Mouse (Mus musculus): Measurements from ENCODE around the gene Crybb2. TPM values are rescaled to one million over a fixed set of nuclear protein-coding genes. Genes with fewer than 3 reads are reported as not detected.

The Crybb2 gene
- total and polyA plus RNA-seq, 3 experiments, result not detected

GRCm38 (mm10) chr5:113014111-113014807 is 55.7 kb downstream of the Crybb2 start:
- TF ChIP-seq CTCF (IDR thresholded peaks at IDR 0.05), result peak; percentile 55
- TF ChIP-seq EP300 (IDR thresholded peaks at IDR 0.05; ENCODE audit: insufficient read depth, low read depth, low read length), result no peak
- no peaks in the 10 kb centered on the region for H3K36me3 ChIP-seq (ENCODE audit: control insufficient read depth, insufficient read depth, low read length)
- DNase-seq, result peak in 1 of 2 experiments; percentile 9
- 28% methylated on average over 16 of the region's 16 CpGs for WGBS
- H3K27ac ChIP-seq, result no peak overlapping the region
- H3K9ac ChIP-seq (ENCODE audit: low read depth, low read length), result no peak overlapping the region
- H3K4me3 ChIP-seq, result peak overlapping the region; percentile 50; the same call in 1 of the 2 replicates
- H3K79me2 ChIP-seq (replicated peaks; ENCODE audit: control insufficient read depth, insufficient read depth, low read length), result no peaks in the 10 kb centered on the region
- intact Hi-C loops (cut with DNase I), result loop anchor here (2.0 to 5.0 kb wide), 2 partner anchors 77 to 141 kb away; no protein-coding TSS in a partner anchor
- peaks cover 5% of the 10 kb centered on the region for H3K4me1 ChIP-seq (ENCODE audit: control insufficient read depth, insufficient read depth, low read length)
- H3K27me3 ChIP-seq (ENCODE audit: control insufficient read depth, insufficient read depth, low read length), result no peaks in the 10 kb centered on the region

- Histone ChIP-seq H3K27ac (no peak overlapping the region), H3K4me3 (no peak overlapping the region), H3K79me2 (replicated peaks; ENCODE audit: control insufficient read depth, insufficient read depth, low read length) (no peaks in the 10 kb centered on the region), H3K4me1 (ENCODE audit: control insufficient read depth, insufficient read depth, low read length) (peaks cover 3% of the 10 kb centered on the region), H3K36me3 (ENCODE audit: control insufficient read depth, insufficient read depth, low read length) (no peaks in the 10 kb centered on the region), H3K9ac (ENCODE audit: low read depth, low read length) (no peak overlapping the region), H3K27me3 (ENCODE audit: control insufficient read depth, insufficient read depth, low read length) (no peaks in the 10 kb centered on the region)
- intact Hi-C loops (cut with DNase I), result loop anchor here (5.0 kb wide), 1 partner anchor 75 kb away; no protein-coding TSS in a partner anchor
- no peak for TF ChIP-seq POLR2A (IDR thresholded peaks at IDR 0.05; ENCODE audit: insufficient read depth, low read depth, low read length)
- TF ChIP-seq CTCF (IDR thresholded peaks at IDR 0.05), result no peak
- no peak for TF ChIP-seq EP300 (IDR thresholded peaks at IDR 0.05; ENCODE audit: insufficient read depth, low read depth, low read length)
- DNase-seq, result no peak
- 74% methylated on average over 10 of the region's 10 CpGs for WGBS
These were observed 58.0 kb downstream of the Crybb2 start for GRCm38 (mm10) chr5:113011926-113012325.

- no peak for TF ChIP-seq POLR2A (IDR thresholded peaks at IDR 0.05; ENCODE audit: insufficient read depth, low read depth, low read length)
- TF ChIP-seq EP300 (IDR thresholded peaks at IDR 0.05; ENCODE audit: insufficient read depth, low read depth, low read length), result 0 out of 2 replicates have a peak, but pooled peaks have one; percentile 8
- no peak for TF ChIP-seq CTCF (IDR thresholded peaks at IDR 0.05)
- Histone ChIP-seq H3K4me3 (no peak overlapping the region), H3K4me1 (ENCODE audit: control insufficient read depth, insufficient read depth, low read length) (peaks cover 3% of the 10 kb centered on the region), H3K27me3 (ENCODE audit: control insufficient read depth, insufficient read depth, low read length) (no peaks in the 10 kb centered on the region), H3K79me2 (replicated peaks; ENCODE audit: control insufficient read depth, insufficient read depth, low read length) (no peaks in the 10 kb centered on the region), H3K27ac (no peak overlapping the region), H3K9ac (ENCODE audit: low read depth, low read length) (no peak overlapping the region), H3K36me3 (ENCODE audit: control insufficient read depth, insufficient read depth, low read length) (no peaks in the 10 kb centered on the region)
- 61% methylated on average over 8 of the region's 8 CpGs for WGBS
- DNase-seq, result no peak
- intact Hi-C loops (cut with DNase I), result no loop called here
These were observed 60.6 kb downstream of the Crybb2 start for GRCm38 (mm10) chr5:113009183-113009820.

- no peaks in the 10 kb centered on the region for H3K79me2 ChIP-seq (replicated peaks; ENCODE audit: control insufficient read depth, insufficient read depth, low read length)
- H3K9ac ChIP-seq (ENCODE audit: low read depth, low read length), result no peak overlapping the region
- H3K27me3 ChIP-seq (ENCODE audit: control insufficient read depth, insufficient read depth, low read length), result no peaks in the 10 kb centered on the region
- no peak for TF ChIP-seq CTCF (IDR thresholded peaks at IDR 0.05)
- no peak for TF ChIP-seq EP300 (IDR thresholded peaks at IDR 0.05; ENCODE audit: insufficient read depth, low read depth, low read length)
- TF ChIP-seq POLR2A (IDR thresholded peaks at IDR 0.05; ENCODE audit: insufficient read depth, low read depth, low read length), result no peak
- intact Hi-C loops (cut with DNase I), result no loop called here
- no peaks in the 10 kb centered on the region for H3K36me3 ChIP-seq (ENCODE audit: control insufficient read depth, insufficient read depth, low read length)
- no peak overlapping the region for H3K4me3 ChIP-seq
- H3K27ac ChIP-seq, result no peak overlapping the region
- WGBS, result 90% methylated on average over 2 of the region's 2 CpGs
- no peak for DNase-seq
- H3K4me1 ChIP-seq (ENCODE audit: control insufficient read depth, insufficient read depth, low read length), result peaks cover 3% of the 10 kb centered on the region
These were observed 61.4 kb downstream of the Crybb2 start for GRCm38 (mm10) chr5:113008496-113008895.

Other genes with a start within 250 kb of the Crybb2 start
- 100 to 1,000 TPM; 198 to 235 TPM for gene Myo18b, start 173.8 kb downstream of the Crybb2 start, total RNA-seq (2021)
- 74.3 and 111 TPM in 2 replicates for gene Myo18b, start 173.8 kb downstream of the Crybb2 start, polyA plus RNA-seq (2012; rRNA removed)
- 1 to 10 TPM; 4.9 to 5.2 TPM for gene Grk3, start 54.3 kb downstream of the Crybb2 start, total RNA-seq (2021)
- 8.4 and 16.0 TPM in 2 replicates for gene Grk3, start 54.3 kb downstream of the Crybb2 start, polyA plus RNA-seq (2012; rRNA removed)
- 1 to 10 TPM in 1 of 2 experiments, under 1 TPM in 1; 0.68 to 1.5 TPM for gene Crybb3, start 11.5 kb upstream of the Crybb2 start, total RNA-seq (2021)
- gene Crybb3, start 11.5 kb upstream of the Crybb2 start, polyA plus RNA-seq (2012; rRNA removed), result 2.6 and 4.2 TPM in 2 replicates
- 10 to 100 TPM; 19.2 to 21.4 TPM for gene 2900026A02Rik, start 151.1 kb upstream of the Crybb2 start, total RNA-seq (2021)
- gene 2900026A02Rik, start 151.1 kb upstream of the Crybb2 start, polyA plus RNA-seq (2012; rRNA removed), result 18.0 and 24.5 TPM in 2 replicates
- gene Tmem211, start 156.8 kb upstream of the Crybb2 start, total RNA-seq (2021), result not detected
- not detected in 2 replicates for gene Tmem211, start 156.8 kb upstream of the Crybb2 start, polyA plus RNA-seq (2012; rRNA removed)
- gene Sgsm1, start 240.7 kb upstream of the Crybb2 start, total RNA-seq (2021), result 1 to 10 TPM in 1 of 2 experiments, under 1 TPM in 1; 0.52 to 1.2 TPM
- 0.43 and 0.67 TPM in 2 replicates for gene Sgsm1, start 240.7 kb upstream of the Crybb2 start, polyA plus RNA-seq (2012; rRNA removed)

All from heart, adult 2 months (tissue).